ENCODE assay signal across 8 mouse cellular contexts in genomic region chr8:120227891-120228591, GRCm38 (mm10). TPM values are rescaled to one million over a fixed set of nuclear protein-coding genes. Genes with fewer than 3 reads are reported as not detected.
DNase-seq lines count a peak whose midpoint lies in the region; ATAC-seq lines count a peak whose summit lies in the region.

Gene Gse1, plus strand, starts transcription at chr8:120228456.

- H3K36me3 ChIP-seq in hindbrain, embryonic 15.5 days = no peaks in the 10 kb centered on the region

- H3K4me2 ChIP-seq in hindbrain, embryonic 15.5 days = peak within 1 kb of the TSS; percentile 83

- peaks cover 5% of the 10 kb centered on the region; the same call in 1 of the 2 replicates for H3K27me3 ChIP-seq in hindbrain, embryonic 15.5 days

- peak within 1 kb of the TSS; percentile 58 for H3K4me3 ChIP-seq in hindbrain, embryonic 15.5 days

- peaks cover 63% of the 10 kb centered on the region for H3K4me1 ChIP-seq in hindbrain, embryonic 15.5 days (replicated peaks)

- WGBS in hindbrain, embryonic 15.5 days = 2% methylated on average over 20 of the region's 52 CpGs

- peak; percentile 50 to 75 for DNase-seq in frontal cortex, adult 2 months (ENCODE audit: extremely low spot score in 1 of 2, low spot score in 1 of 2)
- no peak for DNase-seq in frontal cortex, postnatal 25 days (ENCODE audit: low spot score in 2 of 2)
- DNase-seq in cerebellum, postnatal 25 days = peak; percentile 69 to 87
- DNase-seq in gastrocnemius, adult 8-10 months (ENCODE audit: low spot score in 2 of 2) = peak; percentile 69 to 76
- peak; percentile 63 to 65 for DNase-seq in left cerebral cortex, adult 18-20 months (ENCODE audit: low spot score in 2 of 2)
- DNase-seq in lung, postnatal 36 days = peak; percentile 90
- DNase-seq in right cerebral cortex, postnatal 14 days = peak; percentile 75

- H3K9ac ChIP-seq in hindbrain, embryonic 15.5 days = peak within 1 kb of the TSS; percentile 51

- ATAC-seq in hindbrain, embryonic 15.5 days (ENCODE audit: low FRiP score, low read depth) = peak; percentile 69

- H3K27ac ChIP-seq in hindbrain, embryonic 15.5 days (replicated peaks) = peak within 1 kb of the TSS; percentile 44

- H3K9me3 ChIP-seq in hindbrain, embryonic 15.5 days = no peaks in the 10 kb centered on the region

RNA-seq across cellular contexts. Expression of gene Gse1, which starts in this region (rescaled TPM):
- 56.7 and 57.1 TPM in 2 replicates for polyA plus RNA-seq in frontal cortex, adult 2 months (2012; rRNA removed)
- 10 to 100 TPM; 32.6 to 36.2 (median 34.6) TPM for total RNA-seq in gastrocnemius, adult 8-10 months (2022)
- 15.4 and 20.1 TPM in 2 replicates for polyA plus RNA-seq in hindbrain, embryonic 15.5 days (2015; fragmentation: Nextera tagmentation; extraction: Ambion mirVana)
- 10 to 100 TPM; 79.8 to 90.8 TPM for total RNA-seq in left cerebral cortex, adult 18-20 months (2021)

Comparison
In these comparisons a context has a peak if more than half of its experiments do, and no peak if none do; other contexts are left out.
1. DNase-seq: peak in frontal cortex, adult 2 months (2 of 2), cerebellum, postnatal 25 days (2 of 2), gastrocnemius, adult 8-10 months (2 of 2), left cerebral cortex, adult 18-20 months (2 of 2), lung, postnatal 36 days (single experiment) and right cerebral cortex, postnatal 14 days (single experiment); none in frontal cortex, postnatal 25 days (0 of 2).